Mouse (Mus musculus) heart, embryonic 11.5 days (tissue): ENCODE data around the gene Gstm3. TPM values are rescaled to one million over a fixed set of nuclear protein-coding genes. Genes with fewer than 3 reads are reported as not detected.
"Not testable (repeated sequence)": the region's sequence is repeated elsewhere in the genome, so short reads cannot be mapped to it uniquely, and the experiment has no call there.

Experiments
- ATAC-seq: fragments of 200-750 bp; cut with Nextera tagmentation; replicated peaks from 2 replicates; pipeline ENCODE4 v1.8.0; 2017; ENCODE audit warnings: moderate library complexity; ENCODE audit not compliant: insufficient number of reproducible peaks, low FRiP score, low TSS enrichment
- H3K27ac ChIP-seq: fragments of 300-500 bp; sonication (generic); 2 replicates; pipeline ENCODE4 v1.5.1; 2014; ENCODE audit warnings: mild to moderate bottlenecking, low read depth, low read length
- H3K27me3 ChIP-seq: fragments of 300-500 bp; sonication (generic); 2 replicates; pipeline ENCODE4 v1.6.1; 2014; ENCODE audit warnings: mild to moderate bottlenecking, low read length, mixed read lengths; ENCODE audit not compliant: control insufficient read depth, insufficient read depth
- H3K36me3 ChIP-seq: fragments of 300-500 bp; sonication (generic); 2 replicates; pipeline ENCODE4 v1.6.1; 2014; ENCODE audit warnings: mild to moderate bottlenecking, low read length, moderate library complexity, mixed read lengths; ENCODE audit not compliant: control insufficient read depth, insufficient read depth
- H3K4me1 ChIP-seq: fragments of 300-500 bp; sonication (generic); 2 replicates; pipeline ENCODE4 v1.6.1; 2014; ENCODE audit warnings: low read length; ENCODE audit not compliant: control insufficient read depth, insufficient read depth
- H3K4me2 ChIP-seq: fragments of 300-500 bp; sonication (generic); 2 replicates; pipeline ENCODE4 v1.6.1; 2014; ENCODE audit warnings: mild to moderate bottlenecking, moderate library complexity
- H3K4me3 ChIP-seq: fragments of 300-500 bp; sonication (generic); 2 replicates; pipeline ENCODE4 v1.5.1; 2014; ENCODE audit warnings: low read depth, low read length
- H3K9ac ChIP-seq: fragments of 300-500 bp; sonication (generic); 2 replicates; pipeline ENCODE4 v1.6.1; 2014; ENCODE audit warnings: mild to moderate bottlenecking, low read depth, low read length, moderate library complexity
- H3K9me3 ChIP-seq: fragments of 300-500 bp; sonication (generic); replicated peaks from 2 replicates; pipeline ENCODE4 v1.6.1; 2016; ENCODE audit warnings: low read length; ENCODE audit not compliant: control insufficient read depth
- WGBS: fragments of 180-500 bp; shearing (Covaris S2); extraction: QIAGEN DNeasy Blood & Tissue Kit; methylation state at CpG from one replicate; pipeline ENCODE4 v1.1.7; 2014; ENCODE audit not compliant: insufficient replicate concordance; 5-methylcytosine and 5-hydroxymethylcytosine counted together
- polyA plus RNA-seq: library from polyadenylated mRNA; unstranded; fragments of >200 nt; fragmentation: Nextera tagmentation; extraction: Ambion mirVana; gene quantifications from 2 replicates; pipeline ENCODE4 v1.2.1, GENCODE M21; 2014

Gstm3 gene
- polyA plus RNA-seq = 0.13 TPM in 1 of 2 replicates, not detected in the other

GRCm38 (mm10) chr3:107968724-107969395, at the start of gene Gstm3:
TSS of gene Gstm3 (minus strand) at chr3:107969283.
- 45% methylated on average over 13 of the region's 13 CpGs for WGBS
- H3K36me3 ChIP-seq = no peaks in the 10 kb centered on the region
- no peak within 1 kb of the TSS for H3K4me2 ChIP-seq
- peaks cover 2% of the 10 kb centered on the region; the same call in 1 of the 2 replicates for H3K27me3 ChIP-seq
- no peak within 1 kb of the TSS for H3K27ac ChIP-seq
- H3K9me3 ChIP-seq = no peaks in the 10 kb centered on the region
- ATAC-seq = no peak
- peaks cover 4% of the 10 kb centered on the region; the same call in 1 of the 2 replicates for H3K4me1 ChIP-seq
- no peak within 1 kb of the TSS for H3K4me3 ChIP-seq
- no peak within 1 kb of the TSS for H3K9ac ChIP-seq

GRCm38 (mm10) chr3:108018190-108018820, 49.2 kb upstream of the Gstm3 start:
- Histone ChIP-seq H3K4me2 (peak overlapping the region; percentile 71), H3K36me3 (no peaks in the 10 kb centered on the region), H3K9me3 (no peaks in the 10 kb centered on the region), H3K4me1 (peaks cover 8% of the 10 kb centered on the region), H3K27me3 (peaks cover 3% of the 10 kb centered on the region), H3K4me3 (peak overlapping the region; percentile 38), H3K27ac (peak overlapping the region; percentile 36), H3K9ac (peak overlapping the region; percentile 54)
- 0 out of 2 replicates have a peak, but pooled peaks have one; percentile 2 for ATAC-seq
- 28% methylated on average over 14 of the region's 14 CpGs for WGBS

DNA sequence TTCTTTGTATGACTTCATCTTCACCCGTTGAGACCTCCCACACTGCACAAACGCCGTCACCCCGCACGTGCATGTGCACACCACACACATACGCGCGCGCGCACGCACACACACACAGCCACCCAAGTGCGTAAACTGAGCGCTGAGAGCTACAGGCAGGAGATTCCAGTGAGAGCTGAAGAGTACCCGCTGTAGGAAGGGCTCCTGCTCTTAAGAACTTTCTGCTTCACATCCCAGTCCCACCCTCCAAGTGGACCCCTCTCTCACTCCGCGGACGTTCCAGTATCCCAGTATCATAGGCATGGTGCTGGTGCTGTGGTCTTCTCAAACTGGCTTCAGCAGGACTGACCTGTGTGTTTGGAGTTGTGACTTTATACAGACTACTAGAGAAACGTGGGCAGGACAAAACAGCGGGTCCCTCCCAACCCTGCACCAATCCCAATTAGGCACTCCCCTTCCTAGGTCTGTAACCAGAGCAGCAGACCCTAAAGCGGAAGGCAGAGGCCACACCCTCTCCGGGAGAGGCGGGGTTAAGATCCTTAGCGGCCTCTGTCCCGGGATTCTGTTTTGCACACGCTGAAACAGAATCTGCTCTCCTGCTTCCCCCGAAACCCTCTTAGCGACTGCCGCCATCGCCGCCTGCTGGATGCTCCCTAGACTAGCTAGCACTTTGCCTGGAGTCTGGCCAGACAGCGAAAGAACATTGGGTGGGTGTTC, 48.5 kb upstream of the Gstm3 start, which contains the start of gene Gstm1:
TSS of gene Gstm1 (minus strand) at position 501 of the 717 bp plus-strand sequence.
- Histone ChIP-seq H3K27me3 (peaks cover 1% of the 10 kb centered on the region), H3K4me2 (peak within 1 kb of the TSS; percentile 71), H3K36me3 (no peaks in the 10 kb centered on the region), H3K4me1 (peaks cover 8% of the 10 kb centered on the region), H3K4me3 (peak within 1 kb of the TSS; percentile 38), H3K27ac (peak within 1 kb of the TSS; percentile 36), H3K9ac (peak within 1 kb of the TSS; percentile 54), H3K9me3 (no peaks in the 10 kb centered on the region)
- under 1% methylated on average over 31 of the region's 31 CpGs for WGBS
- peak; percentile 93 for ATAC-seq

GRCm38 (mm10) chr3:108016468-108016867, 47.4 kb upstream of the Gstm3 start:
- not testable (repeated sequence) for H3K27ac ChIP-seq, H3K9me3 ChIP-seq, H3K36me3 ChIP-seq, H3K9ac ChIP-seq, ATAC-seq, H3K4me2 ChIP-seq, H3K27me3 ChIP-seq, H3K4me3 ChIP-seq, H3K4me1 ChIP-seq
- 83% methylated on average over 5 of the region's 5 CpGs for WGBS

GRCm38 (mm10) chr3:108014974-108015346, 45.9 kb upstream of the Gstm3 start:
- H3K27ac ChIP-seq = no peak overlapping the region
- no peaks in the 10 kb centered on the region for H3K36me3 ChIP-seq
- 84% methylated on average over 2 of the region's 2 CpGs for WGBS
- H3K4me1 ChIP-seq = peaks cover 8% of the 10 kb centered on the region
- no peak overlapping the region for H3K4me2 ChIP-seq
- no peaks in the 10 kb centered on the region for H3K9me3 ChIP-seq
- H3K4me3 ChIP-seq = no peak overlapping the region
- no peak for ATAC-seq
- no peak overlapping the region for H3K9ac ChIP-seq
- no peaks in the 10 kb centered on the region for H3K27me3 ChIP-seq

DNA sequence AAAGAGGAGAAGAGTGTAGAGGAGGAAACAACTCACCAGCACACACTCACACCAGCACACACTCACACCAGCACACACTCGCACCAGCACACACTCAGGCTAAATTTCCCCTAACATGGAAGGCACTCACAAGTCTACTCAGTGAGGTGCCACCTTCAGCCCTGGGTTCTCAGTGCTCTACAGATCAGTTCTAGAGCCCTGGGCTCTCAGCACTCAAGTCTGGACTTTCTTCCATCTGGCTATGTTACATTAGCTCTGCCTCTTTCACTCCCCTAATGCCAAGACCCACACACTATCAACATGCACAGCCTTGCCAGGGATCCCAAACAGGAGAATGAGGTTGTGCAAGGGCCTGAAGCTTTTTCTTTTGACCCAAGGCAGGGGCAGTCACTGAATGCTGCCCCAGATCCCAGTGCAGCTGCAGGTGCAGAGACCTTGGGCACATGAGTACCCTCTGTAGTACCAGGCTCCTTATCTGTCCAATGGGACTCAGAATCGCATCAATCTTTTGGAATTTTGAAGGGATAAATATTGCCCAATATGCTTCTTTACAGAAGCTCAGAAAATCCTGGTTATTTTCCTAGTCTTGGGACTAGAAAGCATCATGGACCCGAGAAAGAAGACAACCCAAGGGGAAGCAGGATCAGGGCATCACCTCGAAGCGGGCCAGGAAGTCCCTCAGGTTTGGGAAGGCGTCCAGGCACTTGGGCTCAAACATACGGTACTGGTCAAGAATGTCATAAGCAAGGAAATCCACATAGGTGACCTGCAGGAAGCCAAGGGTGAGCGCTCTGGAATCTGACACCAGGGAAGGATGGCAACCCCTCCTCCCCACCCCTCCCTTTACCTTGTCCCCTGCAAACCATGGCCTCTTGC, 45.3 kb upstream of the Gstm3 start:
- ATAC-seq = no peak
- Histone ChIP-seq H3K4me3 (no peak overlapping the region), H3K4me2 (no peak overlapping the region), H3K36me3 (no peaks in the 10 kb centered on the region), H3K4me1 (peaks cover 8% of the 10 kb centered on the region), H3K27ac (no peak overlapping the region), H3K9ac (no peak overlapping the region), H3K27me3 (no peaks in the 10 kb centered on the region), H3K9me3 (no peaks in the 10 kb centered on the region)
- WGBS = 81% methylated on average over 7 of the region's 8 CpGs

DNA sequence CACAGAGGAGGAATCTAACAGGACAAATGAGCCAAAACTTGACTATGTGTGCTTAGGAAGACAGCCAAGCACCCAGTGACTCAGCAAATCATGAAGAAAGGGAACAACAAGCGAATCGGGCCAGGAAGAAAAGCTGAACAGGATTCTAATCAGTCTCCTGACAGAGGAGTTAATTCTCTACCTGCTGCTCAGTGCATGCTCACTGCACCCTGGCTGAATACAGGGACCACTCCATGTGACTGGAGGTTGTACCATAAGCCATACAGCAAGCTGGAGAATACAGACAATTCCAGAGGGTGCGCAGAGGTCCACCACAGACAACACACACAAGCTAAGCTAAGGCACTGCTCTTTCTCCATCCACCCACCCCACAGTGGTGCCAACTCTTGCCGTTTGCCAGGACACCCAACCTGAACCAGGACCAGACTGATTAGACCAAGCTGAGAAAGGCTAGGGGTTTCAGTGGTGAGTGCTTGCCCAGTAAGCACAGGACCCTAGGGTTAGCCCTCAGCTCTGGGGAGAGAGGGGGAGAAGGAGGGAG, 44.3 kb upstream of the Gstm3 start:
- Histone ChIP-seq H3K27me3 (no peaks in the 10 kb centered on the region), H3K4me3 (no peak overlapping the region), H3K9me3 (no peaks in the 10 kb centered on the region), H3K27ac (no peak overlapping the region), H3K36me3 (no peaks in the 10 kb centered on the region), H3K9ac (no peak overlapping the region), H3K4me1 (peaks cover 6% of the 10 kb centered on the region), H3K4me2 (no peak overlapping the region)
- 73% methylated on average over 4 of the region's 4 CpGs for WGBS
- no peak for ATAC-seq

DNA sequence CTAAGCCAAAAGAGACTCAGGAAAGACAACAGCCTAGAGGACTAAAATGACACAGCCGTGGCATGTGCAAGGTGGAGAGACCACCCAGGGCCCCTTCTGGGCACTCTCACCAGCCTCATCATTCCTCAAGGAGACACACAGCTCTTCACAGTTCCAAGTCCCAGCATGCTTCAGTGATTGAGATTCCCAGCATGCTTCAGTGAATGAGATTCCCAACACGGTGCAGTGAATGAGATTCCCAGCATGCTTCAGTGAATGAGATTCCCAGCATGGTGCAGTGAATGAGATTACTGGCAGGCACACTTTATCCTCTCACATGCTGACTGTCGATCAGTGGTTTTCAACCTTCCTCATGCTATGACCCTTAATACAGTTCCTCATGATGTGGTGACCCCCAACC, 42.5 kb upstream of the Gstm3 start:
- Histone ChIP-seq H3K4me3 (no peak overlapping the region), H3K36me3 (no peaks in the 10 kb centered on the region), H3K4me2 (no peak overlapping the region), H3K9ac (no peak overlapping the region), H3K9me3 (no peaks in the 10 kb centered on the region), H3K27me3 (no peaks in the 10 kb centered on the region), H3K4me1 (no peaks in the 10 kb centered on the region), H3K27ac (no peak overlapping the region)
- no peak for ATAC-seq
- WGBS = 65% methylated on average over 3 of the region's 3 CpGs
